Mouse (Mus musculus) CD4-positive, CD25-positive, alpha-beta regulatory T cell, adult 4 months (primary cell): ENCODE measurements around the gene Chchd6. TPM values are rescaled to one million over a fixed set of nuclear protein-coding genes. Genes with fewer than 3 reads are reported as not detected.

Experiments
- ATAC-seq: one replicate; pipeline ENCODE4 v1.8.0; 2017
- polyA plus RNA-seq, 2 experiments: library from polyadenylated mRNA; unstranded; fragments of 100-300 nt; shearing (Covaris generic); gene quantifications; one replicate each; pipeline ENCODE4 v1.2.1; 2017

Gene Chchd6
- 1 to 10 TPM; 5.1 to 6.7 TPM for polyA plus RNA-seq

- ATAC-seq, result peak; percentile 99
These were observed at the start of gene Chchd6 for GRCm38 (mm10) chr6:89595018-89595776. Gene Chchd6 (minus strand): TSS chr6:89595652.

DNA sequence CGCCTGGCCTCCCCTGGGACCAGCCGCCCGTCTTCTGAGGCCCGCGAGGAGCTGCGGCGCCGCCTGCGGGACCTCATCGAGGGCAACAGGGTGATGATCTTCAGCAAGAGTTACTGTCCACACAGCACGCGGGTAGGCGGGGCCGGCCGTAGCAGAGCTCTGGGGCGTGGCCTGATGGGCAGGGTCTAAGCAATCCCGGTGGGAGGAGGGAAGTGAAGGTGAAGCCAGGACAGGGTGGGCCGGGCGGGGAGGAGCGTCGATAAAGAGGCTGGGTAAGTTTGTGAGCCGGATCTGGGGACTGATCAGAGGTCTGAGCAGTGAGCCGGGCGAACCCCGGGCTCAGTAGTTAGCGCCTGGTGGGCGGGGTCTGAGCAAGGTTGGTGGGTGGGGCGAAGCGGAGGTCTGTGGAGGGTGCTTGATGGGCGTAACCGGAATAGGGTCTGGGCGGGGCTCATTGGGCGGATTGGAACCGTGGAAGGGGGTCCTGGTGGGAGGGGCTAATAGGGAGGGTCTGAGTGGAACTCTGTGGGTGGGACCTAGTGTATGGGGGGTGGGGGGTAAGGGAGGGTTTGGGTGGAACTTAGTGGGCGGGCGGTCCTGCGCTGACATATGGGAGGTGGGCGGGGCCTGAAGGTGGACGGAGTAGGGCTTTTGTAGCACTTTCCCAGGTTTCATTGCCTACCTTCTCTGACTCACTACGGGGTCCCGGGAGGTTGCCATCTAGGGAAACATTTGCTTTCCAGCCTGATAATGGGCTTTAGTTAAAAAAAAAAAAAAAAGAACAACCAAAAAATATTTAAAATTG is 49.0 kb upstream of the Chchd6 start:
- peak; percentile 77 for ATAC-seq

DNA sequence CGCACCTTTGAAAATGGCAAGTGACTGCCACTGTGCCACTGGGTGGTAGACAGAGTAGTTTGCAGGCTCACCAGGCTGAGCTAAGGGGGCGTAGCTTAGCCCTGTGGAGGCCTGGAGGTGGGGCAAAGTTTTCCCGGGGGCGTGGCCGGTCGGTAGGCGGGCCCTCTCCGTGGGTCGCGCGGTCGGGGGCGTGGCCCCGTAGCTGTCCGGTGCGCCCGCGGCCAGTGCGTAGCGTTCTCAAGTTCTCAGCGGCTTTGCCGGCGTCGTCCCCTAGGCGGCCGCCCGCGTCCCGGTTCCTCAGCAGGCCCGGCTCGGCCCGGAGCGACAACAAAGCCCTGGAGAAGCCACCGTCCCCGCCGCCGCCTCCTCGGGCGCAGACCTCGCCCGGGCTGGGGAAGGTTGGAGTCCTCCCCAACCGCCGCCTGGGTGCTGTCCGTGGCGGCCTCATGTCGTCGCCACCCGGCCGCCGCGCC is 48.4 kb upstream of the Chchd6 start, which contains the start of gene Txnrd3:
TSS of gene Txnrd3 (plus strand) at position 191 of the 473 bp plus-strand sequence.
- peak; percentile 83 for ATAC-seq

- no peak for ATAC-seq
These were observed 43.6 kb upstream of the Chchd6 start for GRCm38 (mm10) chr6:89639025-89639424.

DNA sequence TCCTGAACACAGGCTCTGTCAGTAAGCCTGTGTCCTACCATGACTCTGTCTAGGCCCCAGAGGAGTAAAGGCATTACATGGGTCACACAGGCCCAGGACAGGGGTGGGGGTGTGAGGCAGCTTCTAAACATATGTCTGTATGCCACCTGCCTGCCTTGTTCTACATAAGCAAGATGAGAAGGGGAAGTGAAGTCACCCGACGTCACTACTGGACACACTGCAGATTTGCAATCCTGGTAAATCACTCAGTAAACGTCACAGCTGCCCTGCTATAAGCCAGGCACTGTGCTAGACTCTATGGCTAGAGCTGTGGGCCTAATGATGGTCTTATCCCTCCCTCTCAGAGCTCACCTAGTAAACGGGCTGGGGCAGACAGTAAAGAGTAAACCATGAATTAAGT is 42.5 kb upstream of the Chchd6 start:
- ATAC-seq, result no peak

- no peak for ATAC-seq
These were observed 38.9 kb upstream of the Chchd6 start for GRCm38 (mm10) chr6:89634400-89634799.

GRCm38 (mm10) chr6:89633115-89633514 is 37.7 kb upstream of the Chchd6 start:
- ATAC-seq, result no peak

GRCm38 (mm10) chr6:89631809-89632562 is 36.5 kb upstream of the Chchd6 start:
- ATAC-seq, result peak; percentile 99

- no peak for ATAC-seq
These were observed 32.8 kb upstream of the Chchd6 start for GRCm38 (mm10) chr6:89628045-89628785.

GRCm38 (mm10) chr6:89622647-89623046 is 27.2 kb upstream of the Chchd6 start:
- no peak for ATAC-seq

DNA sequence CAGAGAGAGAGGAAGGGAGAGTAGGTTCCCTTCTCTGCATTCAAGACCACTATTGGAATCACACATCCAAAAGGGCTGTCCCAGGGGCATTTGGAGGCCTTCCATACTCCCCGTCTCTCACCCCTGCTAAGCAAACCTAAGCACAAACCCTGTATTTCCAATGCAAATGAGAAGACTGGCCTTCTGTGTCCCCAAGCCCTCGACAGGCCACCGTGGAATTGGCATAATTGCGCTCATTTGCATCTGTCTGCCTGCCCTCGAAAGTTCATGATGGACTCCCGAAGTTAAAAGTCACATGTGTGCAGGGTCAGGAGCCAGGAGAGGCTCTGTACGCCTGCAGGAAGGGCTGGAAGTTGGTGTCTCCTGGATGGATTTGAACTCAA is 19.9 kb upstream of the Chchd6 start:
- no peak for ATAC-seq

DNA sequence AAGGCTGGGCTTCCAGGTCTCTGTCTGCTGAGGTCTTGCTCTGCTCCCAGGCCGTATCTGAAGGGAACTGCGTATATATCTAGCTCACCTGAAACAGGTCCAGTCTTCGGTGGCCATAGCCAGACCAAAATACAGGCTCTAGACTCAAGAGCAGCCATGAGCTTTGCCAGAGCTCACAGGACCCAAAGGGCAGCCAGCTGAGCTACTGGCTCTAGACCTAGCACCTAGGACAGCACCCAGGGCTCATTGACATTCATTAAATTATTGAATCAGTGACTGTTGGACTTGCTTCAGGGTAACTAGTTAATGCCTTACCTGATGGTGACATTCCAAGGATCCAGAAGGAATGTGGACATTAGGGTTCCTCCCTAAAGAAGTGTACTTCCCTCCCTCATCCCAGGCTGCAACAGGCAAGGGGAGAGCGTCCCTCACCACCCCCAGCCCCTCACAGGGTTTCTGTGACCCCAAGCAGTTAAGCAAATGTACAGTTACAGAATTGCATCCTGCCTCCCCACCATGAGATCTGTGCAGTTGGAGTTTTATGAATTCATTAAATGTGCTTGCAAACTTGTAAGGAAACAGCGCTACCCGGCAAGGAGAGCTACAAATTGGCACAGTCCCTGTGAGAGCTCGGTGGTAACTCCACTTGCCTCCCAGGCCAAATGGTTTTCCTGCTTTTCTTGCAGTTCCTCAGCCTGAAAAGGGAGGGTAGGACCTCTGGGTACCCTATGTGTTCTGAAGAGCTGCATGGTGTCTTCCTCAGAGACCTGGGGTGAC is 19.3 kb upstream of the Chchd6 start:
- no peak for ATAC-seq

GRCm38 (mm10) chr6:89614107-89614471 is 18.6 kb upstream of the Chchd6 start:
- no peak for ATAC-seq

GRCm38 (mm10) chr6:89613336-89614106 is 18.1 kb upstream of the Chchd6 start:
- no peak for ATAC-seq

GRCm38 (mm10) chr6:89607999-89608398 is 12.5 kb upstream of the Chchd6 start:
- no peak for ATAC-seq

DNA sequence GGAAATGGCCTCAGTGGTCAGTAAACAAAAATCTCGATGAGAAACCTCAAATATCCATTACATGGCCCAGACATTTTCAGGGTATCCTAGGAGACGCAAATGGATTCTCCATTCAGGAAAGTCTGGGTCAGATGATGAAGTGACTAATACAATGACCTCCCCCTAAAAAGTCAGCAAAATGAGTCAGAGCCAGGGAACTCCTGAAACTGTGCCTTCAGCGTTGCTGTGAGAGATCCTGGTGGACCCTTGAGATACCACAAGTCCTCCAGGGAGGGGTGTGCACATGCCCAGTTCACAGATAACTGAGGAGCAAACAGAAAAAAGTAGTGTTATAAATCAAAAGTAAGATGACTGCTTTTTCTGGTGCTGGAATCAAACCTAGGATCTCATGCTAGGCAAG is 10.6 kb upstream of the Chchd6 start:
- no peak for ATAC-seq

DNA sequence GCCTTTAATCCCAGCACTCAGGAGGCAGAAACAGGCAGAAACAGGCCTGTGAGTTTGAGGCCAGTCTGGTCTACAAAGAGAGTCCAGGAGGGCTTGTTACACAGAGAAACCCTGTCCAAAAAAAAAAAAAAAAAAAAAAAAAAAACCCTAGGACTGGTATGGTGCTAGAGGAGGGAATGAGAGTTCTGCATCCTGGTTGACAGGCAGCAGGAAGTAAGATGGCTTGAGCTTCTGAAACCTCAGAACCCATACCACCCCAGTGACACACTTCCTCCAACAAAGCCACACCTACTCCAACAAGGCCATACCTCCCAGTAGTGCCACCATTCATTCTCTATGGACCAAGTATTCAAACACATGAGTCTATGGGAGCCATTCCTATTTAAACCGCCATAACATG is 1.1 kb upstream of the Chchd6 start:
- no peak for ATAC-seq

DNA sequence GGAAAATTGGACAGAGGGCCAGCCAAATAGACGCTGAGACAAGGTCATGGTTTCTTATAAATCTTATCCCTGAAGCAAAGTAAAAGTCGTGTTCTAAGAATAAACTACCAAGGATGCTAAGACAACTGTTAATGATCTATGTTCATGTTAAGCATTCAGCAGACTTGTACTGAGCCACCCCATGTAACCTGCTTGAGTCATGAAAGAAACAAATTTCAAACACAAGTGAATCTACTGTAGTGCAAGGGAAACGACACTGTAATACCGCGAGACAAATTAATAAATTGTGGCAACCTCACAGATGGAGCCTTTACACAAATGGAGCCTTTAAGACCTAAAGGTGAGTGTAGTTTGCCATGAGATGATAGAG is 310 bp upstream of the Chchd6 start:
- no peak for ATAC-seq

GRCm38 (mm10) chr6:89592016-89592415 is 3.4 kb downstream of the Chchd6 start:
- ATAC-seq, result no peak

- no peak for ATAC-seq
These were observed 3.9 kb downstream of the Chchd6 start for GRCm38 (mm10) chr6:89591531-89591930.

- ATAC-seq, result no peak
These were observed 9.8 kb downstream of the Chchd6 start for GRCm38 (mm10) chr6:89585696-89586095.
